Mouse (Mus musculus): ENCODE measurements around the gene Zfp704.

- TF ChIP-seq CTCF (IDR thresholded peaks at IDR 0.05; ENCODE audit: control insufficient read depth, insufficient read depth, insufficient replicate concordance, low read depth, low read length) (no peak), POLR2A (IDR thresholded peaks at IDR 0.05; ENCODE audit: control insufficient read depth, low read depth, low read length) (no peak)
Measured at GRCm38 (mm10) chr3:9572261-9572660, 37.6 kb downstream of the Zfp704 start.
